Mouse (Mus musculus): ENCODE data around the gene Cnksr2. TPM values are rescaled to one million over a fixed set of nuclear protein-coding genes. Genes with fewer than 3 reads are reported as not detected.
A peak's percentile ranks its signal among the peaks of the same experiment; 100 is the strongest.

Cnksr2 gene
- 7.7 TPM in 2 replicates for polyA plus RNA-seq (2015; fragmentation: Nextera tagmentation; extraction: Ambion mirVana)

GRCm38 (mm10) chrX:158043057-158043843 is at the start of gene Cnksr2:
Gene Cnksr2 (minus strand): TSS chrX:158043294.
- no peaks in the 10 kb centered on the region for H3K9me3 ChIP-seq
- peaks cover 6% of the 10 kb centered on the region; the same call in 1 of the 2 replicates for H3K4me1 ChIP-seq (replicated peaks)
- peak within 1 kb of the TSS; percentile 85 for H3K27ac ChIP-seq
- peak within 1 kb of the TSS; percentile 63 for H3K4me3 ChIP-seq (replicated peaks)
- WGBS: 28% methylated on average over 78 of the region's 99 CpGs
- H3K9ac ChIP-seq (replicated peaks): peak within 1 kb of the TSS; percentile 76
- H3K27me3 ChIP-seq: no peaks in the 10 kb centered on the region
- H3K36me3 ChIP-seq: no peaks in the 10 kb centered on the region
- peak within 1 kb of the TSS; percentile 59 for H3K4me2 ChIP-seq (replicated peaks)
- peak; percentile 89 for ATAC-seq

DNA sequence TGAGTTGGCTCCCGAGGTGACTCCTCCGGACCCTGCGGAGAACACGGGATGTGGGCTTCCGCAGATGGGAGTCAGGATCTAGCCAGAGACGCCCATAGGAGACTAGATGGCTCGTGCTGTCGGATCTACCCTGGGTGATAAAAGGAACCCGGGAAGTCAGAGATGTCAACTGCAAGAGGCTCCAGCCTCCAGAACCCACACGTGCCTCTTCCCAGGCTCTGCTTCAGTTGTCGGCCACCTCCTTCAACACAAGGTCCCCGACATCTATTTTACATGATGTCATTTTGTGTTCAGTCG is 698 bp upstream of the Cnksr2 start:
- no peak for ATAC-seq
- H3K36me3 ChIP-seq: no peaks in the 10 kb centered on the region
- H3K9me3 ChIP-seq: no peaks in the 10 kb centered on the region
- H3K4me1 ChIP-seq (replicated peaks): peaks cover 6% of the 10 kb centered on the region; the same call in 1 of the 2 replicates
- WGBS: 31% methylated on average over 13 of the region's 13 CpGs
- H3K4me2 ChIP-seq (replicated peaks): peak overlapping the region; percentile 59
- H3K27ac ChIP-seq: no peak overlapping the region
- peak overlapping the region; percentile 76 for H3K9ac ChIP-seq (replicated peaks)
- H3K4me3 ChIP-seq (replicated peaks): peak overlapping the region; percentile 63
- H3K27me3 ChIP-seq: no peaks in the 10 kb centered on the region

DNA sequence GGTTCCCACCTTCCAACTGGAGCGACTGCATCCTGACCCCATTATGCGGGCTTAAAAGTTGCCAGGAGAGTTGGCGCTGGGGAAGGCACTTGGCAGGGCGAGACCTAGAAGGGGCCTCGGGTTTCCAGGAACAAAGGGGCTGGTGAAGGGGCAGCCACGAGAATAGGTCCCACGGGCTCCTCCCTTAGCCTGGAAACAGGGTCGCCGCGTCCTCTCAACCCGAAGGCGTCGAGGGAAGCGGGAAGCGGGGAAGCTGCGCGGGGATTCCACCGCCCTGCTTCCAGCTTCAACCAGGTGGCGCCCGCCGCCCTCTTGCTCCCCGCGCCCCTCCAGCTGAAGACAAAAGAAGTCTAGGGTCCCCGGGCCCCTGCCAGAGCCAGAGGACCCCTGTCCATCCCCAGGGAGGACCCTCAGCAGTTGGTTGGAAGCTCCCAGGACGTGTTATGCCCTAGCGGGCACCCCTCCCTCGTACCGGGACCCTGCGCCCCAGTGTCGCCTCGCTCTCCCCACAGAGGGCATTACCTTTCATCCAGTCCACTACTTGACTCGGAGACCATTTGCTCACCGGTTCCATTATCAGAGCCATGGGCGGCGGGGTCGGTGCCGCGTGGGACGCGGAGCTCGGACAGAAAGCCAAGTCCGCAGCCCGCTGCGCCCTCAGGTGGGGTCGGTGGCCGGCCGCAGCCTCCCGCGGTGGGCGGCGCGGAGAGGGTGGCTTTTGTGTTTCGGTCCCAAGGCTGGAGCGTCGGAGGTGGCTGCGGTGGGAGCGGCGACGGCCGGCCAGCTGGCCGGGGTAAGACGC is 638 bp downstream of the Cnksr2 start:
- ATAC-seq: peak; percentile 70
- Histone ChIP-seq H3K9me3 (no peaks in the 10 kb centered on the region), H3K9ac (replicated peaks) (peak overlapping the region; percentile 76), H3K4me3 (replicated peaks) (peak overlapping the region; percentile 63), H3K4me1 (replicated peaks) (peaks cover 6% of the 10 kb centered on the region; the same call in 1 of the 2 replicates), H3K36me3 (no peaks in the 10 kb centered on the region), H3K27ac (peak overlapping the region; percentile 85), H3K27me3 (no peaks in the 10 kb centered on the region), H3K4me2 (replicated peaks) (peak overlapping the region; percentile 59)
- WGBS: 22% methylated on average over 52 of the region's 62 CpGs

GRCm38 (mm10) chrX:158041703-158042102 is 1.4 kb downstream of the Cnksr2 start:
- Histone ChIP-seq H3K9me3 (no peaks in the 10 kb centered on the region), H3K4me2 (replicated peaks) (peak overlapping the region; percentile 59), H3K36me3 (no peaks in the 10 kb centered on the region), H3K4me3 (replicated peaks) (peak overlapping the region; percentile 63), H3K9ac (replicated peaks) (peak overlapping the region; percentile 76), H3K27me3 (no peaks in the 10 kb centered on the region), H3K4me1 (replicated peaks) (peaks cover 6% of the 10 kb centered on the region; the same call in 1 of the 2 replicates), H3K27ac (peak overlapping the region; percentile 85)
- ATAC-seq: peak; percentile 17; the same call in 1 of the 2 replicates
- WGBS: 35% methylated on average over 7 of the region's 7 CpGs

GRCm38 (mm10) chrX:157951698-157952097 is 91.4 kb downstream of the Cnksr2 start:
- Histone ChIP-seq H3K4me1 (replicated peaks) (no peaks in the 10 kb centered on the region), H3K27ac (no peak overlapping the region), H3K36me3 (no peaks in the 10 kb centered on the region), H3K27me3 (no peaks in the 10 kb centered on the region), H3K4me2 (replicated peaks) (no peak overlapping the region), H3K9me3 (no peaks in the 10 kb centered on the region), H3K9ac (replicated peaks) (no peak overlapping the region), H3K4me3 (replicated peaks) (no peak overlapping the region)
- no peak for ATAC-seq

- Histone ChIP-seq H3K4me1 (replicated peaks) (no peaks in the 10 kb centered on the region), H3K4me2 (replicated peaks) (no peak overlapping the region), H3K4me3 (replicated peaks) (no peak overlapping the region), H3K27me3 (no peaks in the 10 kb centered on the region), H3K9me3 (no peaks in the 10 kb centered on the region), H3K36me3 (no peaks in the 10 kb centered on the region), H3K9ac (replicated peaks) (no peak overlapping the region), H3K27ac (no peak overlapping the region)
- 76% methylated on average over 1 of the region's 1 CpGs for WGBS
- no peak for ATAC-seq
Observed at GRCm38 (mm10) chrX:157949256-157949655, 93.8 kb downstream of the Cnksr2 start.

GRCm38 (mm10) chrX:157945121-157945520 is 98.0 kb downstream of the Cnksr2 start:
- Histone ChIP-seq H3K4me1 (replicated peaks) (no peaks in the 10 kb centered on the region), H3K9me3 (no peaks in the 10 kb centered on the region), H3K27me3 (no peaks in the 10 kb centered on the region), H3K4me2 (replicated peaks) (no peak overlapping the region), H3K9ac (replicated peaks) (no peak overlapping the region), H3K27ac (no peak overlapping the region), H3K36me3 (no peaks in the 10 kb centered on the region), H3K4me3 (replicated peaks) (no peak overlapping the region)
- 82% methylated on average over 5 of the region's 5 CpGs for WGBS
- ATAC-seq: no peak

GRCm38 (mm10) chrX:157936611-157937010 is 106.5 kb downstream of the Cnksr2 start:
- 92% methylated on average over 1 of the region's 1 CpGs for WGBS
- H3K4me2 ChIP-seq (replicated peaks): no peak overlapping the region
- no peaks in the 10 kb centered on the region for H3K36me3 ChIP-seq
- H3K9me3 ChIP-seq: no peaks in the 10 kb centered on the region
- H3K4me1 ChIP-seq (replicated peaks): no peaks in the 10 kb centered on the region
- no peak overlapping the region for H3K27ac ChIP-seq
- ATAC-seq: no peak
- H3K4me3 ChIP-seq (replicated peaks): no peak overlapping the region
- no peak overlapping the region for H3K9ac ChIP-seq (replicated peaks)
- H3K27me3 ChIP-seq: no peaks in the 10 kb centered on the region

DNA sequence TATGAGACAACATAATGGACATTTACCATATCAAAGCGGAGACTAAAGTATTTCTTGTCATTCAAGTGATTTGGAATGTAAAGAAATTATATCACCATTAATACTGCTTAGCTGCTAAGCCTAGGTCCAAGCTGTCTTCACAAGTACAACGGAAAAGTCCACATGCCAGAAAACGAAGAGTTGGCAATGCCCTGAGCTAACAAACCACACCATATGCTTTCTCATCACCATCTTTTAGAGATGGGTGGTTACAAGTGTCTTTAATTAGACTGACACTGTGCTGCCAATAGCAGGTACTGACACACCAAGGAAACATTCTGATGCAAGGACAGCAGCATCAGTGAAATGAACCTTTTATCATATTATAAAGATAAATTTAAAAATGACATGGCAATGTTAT is 123.0 kb downstream of the Cnksr2 start:
- H3K27ac ChIP-seq: no peak overlapping the region
- no peak overlapping the region for H3K9ac ChIP-seq (replicated peaks)
- no peak for ATAC-seq
- no peaks in the 10 kb centered on the region for H3K27me3 ChIP-seq
- H3K9me3 ChIP-seq: no peaks in the 10 kb centered on the region
- 82% methylated on average over 3 of the region's 3 CpGs for WGBS
- H3K4me2 ChIP-seq (replicated peaks): no peak overlapping the region
- no peaks in the 10 kb centered on the region for H3K36me3 ChIP-seq
- H3K4me3 ChIP-seq (replicated peaks): no peak overlapping the region
- no peaks in the 10 kb centered on the region for H3K4me1 ChIP-seq (replicated peaks)

GRCm38 (mm10) chrX:157829983-157830382 is 213.1 kb downstream of the Cnksr2 start:
- no peaks in the 10 kb centered on the region for H3K9me3 ChIP-seq
- no peak overlapping the region for H3K4me2 ChIP-seq (replicated peaks)
- no peak for ATAC-seq
- H3K4me3 ChIP-seq (replicated peaks): no peak overlapping the region
- H3K27ac ChIP-seq: no peak overlapping the region
- no peaks in the 10 kb centered on the region for H3K4me1 ChIP-seq (replicated peaks)
- H3K27me3 ChIP-seq: no peaks in the 10 kb centered on the region
- whole genome bisulfite sequencing: 73% methylated on average over 4 of the region's 4 CpGs
- no peaks in the 10 kb centered on the region for H3K36me3 ChIP-seq
- H3K9ac ChIP-seq (replicated peaks): no peak overlapping the region

GRCm38 (mm10) chrX:157818921-157819260 is 224.2 kb downstream of the Cnksr2 start:
- ATAC-seq: no peak; the same call in 1 of the 2 replicates
- Histone ChIP-seq H3K4me1 (replicated peaks) (peaks cover 8% of the 10 kb centered on the region; the same call in 1 of the 2 replicates), H3K9ac (replicated peaks) (no peak overlapping the region), H3K4me3 (replicated peaks) (no peak overlapping the region), H3K36me3 (no peaks in the 10 kb centered on the region), H3K27ac (no peak overlapping the region), H3K4me2 (replicated peaks) (no peak overlapping the region), H3K27me3 (peaks cover 9% of the 10 kb centered on the region; the same call in 1 of the 2 replicates), H3K9me3 (no peaks in the 10 kb centered on the region)
- 89% methylated on average over 13 of the region's 13 CpGs for WGBS

DNA sequence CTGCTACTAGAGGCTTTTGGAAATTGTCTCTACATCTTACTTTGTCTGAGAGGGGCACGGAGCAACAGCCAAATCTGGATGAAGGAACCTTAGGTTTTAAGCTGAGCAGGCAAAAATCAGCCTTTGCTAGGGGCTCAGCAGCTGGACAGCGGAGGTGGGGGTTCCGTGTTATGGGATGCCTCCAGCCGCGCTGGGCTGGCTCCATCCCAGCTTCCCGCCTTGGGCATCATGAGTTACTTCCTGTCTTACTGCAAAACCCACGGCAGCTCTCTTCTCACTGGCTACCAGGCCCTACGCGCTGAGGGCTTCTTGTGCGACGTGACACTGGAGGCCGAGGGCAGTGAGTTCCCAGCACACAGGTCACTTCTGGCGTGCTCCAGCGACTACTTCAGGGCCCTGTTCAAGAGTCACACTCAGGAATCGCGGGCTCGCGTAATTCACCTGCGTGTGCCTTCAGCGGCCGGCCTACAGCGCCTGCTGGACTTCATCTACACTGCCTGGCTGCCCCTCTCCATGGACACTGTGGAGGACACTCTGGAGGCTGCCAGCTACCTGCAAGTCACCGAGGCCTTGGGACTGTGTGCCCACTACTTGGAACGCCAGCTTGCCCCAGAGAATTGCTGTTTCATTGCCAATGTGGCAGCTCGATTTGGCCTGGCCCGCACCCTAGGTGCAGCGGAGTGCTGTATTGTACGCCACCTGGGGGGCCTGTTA is 224.7 kb downstream of the Cnksr2 start, which contains the start of gene Klhl34:
TSS of gene Klhl34 (plus strand) at position 229 of the 714 bp plus-strand sequence.
- 0 out of 2 replicates have a peak within 1 kb of the TSS, but pooled peaks have one; percentile 39 for H3K9ac ChIP-seq (replicated peaks)
- H3K4me3 ChIP-seq (replicated peaks): peak within 1 kb of the TSS; percentile 28
- H3K4me1 ChIP-seq (replicated peaks): peaks cover 8% of the 10 kb centered on the region; the same call in 1 of the 2 replicates
- H3K36me3 ChIP-seq: no peaks in the 10 kb centered on the region
- 41% methylated on average over 28 of the region's 28 CpGs for WGBS
- peaks cover 9% of the 10 kb centered on the region; the same call in 1 of the 2 replicates for H3K27me3 ChIP-seq
- ATAC-seq: peak; percentile 52
- H3K27ac ChIP-seq: no peak within 1 kb of the TSS
- H3K9me3 ChIP-seq: no peaks in the 10 kb centered on the region
- peak within 1 kb of the TSS; percentile 55 for H3K4me2 ChIP-seq (replicated peaks)

Data from midbrain, embryonic 13.5 days (tissue).